Mouse (Mus musculus): ENCODE results near the gene Arl15. TPM values are rescaled to one million over a fixed set of nuclear protein-coding genes. Genes with fewer than 3 reads are reported as not detected.

The Arl15 gene
- polyA plus RNA-seq, 1 experiment from 2014 or later, result 19.5 TPM

- no peaks in the 10 kb centered on the region for H3K9me3 ChIP-seq
- H3K36me3 ChIP-seq, result no peaks in the 10 kb centered on the region
- no peak overlapping the region for H3K4me3 ChIP-seq
- H3K4me2 ChIP-seq (replicated peaks), result no peak overlapping the region
- H3K27me3 ChIP-seq, result no peaks in the 10 kb centered on the region
- WGBS, result 86% methylated on average over 8 of the region's 8 CpGs
- H3K9ac ChIP-seq (replicated peaks), result no peak overlapping the region
- no peak overlapping the region for H3K27ac ChIP-seq (replicated peaks)
- no peaks in the 10 kb centered on the region for H3K4me1 ChIP-seq
- no peak for ATAC-seq (replicated peaks)
These were observed 223.6 kb downstream of the Arl15 start for GRCm38 (mm10) chr13:114017928-114018327.

- Histone ChIP-seq H3K4me2 (replicated peaks) (no peak overlapping the region), H3K4me3 (no peak overlapping the region), H3K36me3 (no peaks in the 10 kb centered on the region), H3K27me3 (no peaks in the 10 kb centered on the region), H3K4me1 (no peaks in the 10 kb centered on the region), H3K9ac (replicated peaks) (no peak overlapping the region), H3K27ac (replicated peaks) (no peak overlapping the region), H3K9me3 (no peaks in the 10 kb centered on the region)
- 98% methylated on average over 7 of the region's 7 CpGs for WGBS
- ATAC-seq (replicated peaks), result no peak
These were observed 229.2 kb downstream of the Arl15 start for GRCm38 (mm10) chr13:114023541-114023940.

DNA sequence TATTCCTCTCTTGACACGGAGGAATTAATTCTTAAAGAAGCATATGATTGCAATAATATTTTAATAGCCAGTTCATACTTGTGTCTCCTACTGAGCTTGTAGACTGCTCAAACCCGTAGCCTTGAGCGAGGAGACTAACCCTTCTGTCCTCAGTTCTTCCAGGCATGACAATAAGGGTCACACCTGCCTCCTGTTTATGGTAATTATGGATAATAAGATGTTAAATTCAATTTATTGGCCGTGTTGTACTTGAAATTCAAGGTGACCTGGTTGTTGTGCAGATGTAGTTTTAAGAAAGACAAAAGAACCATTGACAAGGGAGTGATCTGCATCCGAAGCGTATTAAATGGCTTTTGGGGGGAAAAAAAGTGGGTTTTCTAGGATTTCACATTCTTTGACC, 232.0 kb downstream of the Arl15 start:
- Histone ChIP-seq H3K4me2 (replicated peaks) (no peak overlapping the region), H3K36me3 (no peaks in the 10 kb centered on the region), H3K9me3 (no peaks in the 10 kb centered on the region), H3K4me1 (no peaks in the 10 kb centered on the region), H3K27ac (replicated peaks) (no peak overlapping the region), H3K27me3 (no peaks in the 10 kb centered on the region), H3K4me3 (no peak overlapping the region), H3K9ac (replicated peaks) (no peak overlapping the region)
- 75% methylated on average over 6 of the region's 6 CpGs for WGBS
- ATAC-seq (replicated peaks), result no peak

- Histone ChIP-seq H3K4me3 (no peak overlapping the region), H3K27me3 (no peaks in the 10 kb centered on the region), H3K4me1 (no peaks in the 10 kb centered on the region), H3K4me2 (replicated peaks) (no peak overlapping the region), H3K9me3 (no peaks in the 10 kb centered on the region), H3K36me3 (no peaks in the 10 kb centered on the region), H3K9ac (replicated peaks) (no peak overlapping the region), H3K27ac (replicated peaks) (no peak overlapping the region)
- WGBS, result 88% methylated on average over 7 of the region's 7 CpGs
- no peak for ATAC-seq (replicated peaks)
These were observed 232.4 kb downstream of the Arl15 start for GRCm38 (mm10) chr13:114026751-114027150.

DNA sequence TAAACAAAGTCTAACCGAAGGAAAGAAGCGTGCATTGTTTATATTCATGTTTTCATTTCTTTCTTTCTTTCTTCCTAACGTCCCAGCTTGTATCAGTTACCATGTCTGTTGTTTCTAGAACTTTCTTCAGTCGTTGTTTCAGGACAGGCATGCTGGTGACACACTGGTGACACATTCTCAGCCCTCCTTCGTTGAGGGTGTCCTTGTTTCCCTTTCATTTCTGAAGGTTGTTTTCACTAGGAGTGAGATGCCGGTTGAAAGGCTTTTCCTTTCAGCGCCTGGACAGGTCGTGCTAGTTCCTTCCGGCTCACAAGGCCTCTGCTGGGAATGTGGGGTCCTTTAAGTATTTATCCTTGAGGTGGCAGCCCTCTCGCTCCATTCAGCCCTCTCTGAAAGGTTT, 253.8 kb downstream of the Arl15 start:
- Histone ChIP-seq H3K27me3 (no peaks in the 10 kb centered on the region), H3K36me3 (no peaks in the 10 kb centered on the region), H3K9ac (replicated peaks) (no peak overlapping the region), H3K4me1 (0 out of 2 replicates have a peak, but pooled peaks cover 11% of the 10 kb centered on the region), H3K27ac (replicated peaks) (no peak overlapping the region), H3K4me2 (replicated peaks) (no peak overlapping the region), H3K9me3 (no peaks in the 10 kb centered on the region), H3K4me3 (no peak overlapping the region)
- ATAC-seq (replicated peaks), result no peak
- 42% methylated on average over 10 of the region's 10 CpGs for WGBS

- Histone ChIP-seq H3K4me2 (replicated peaks) (no peak overlapping the region), H3K36me3 (no peaks in the 10 kb centered on the region), H3K27ac (replicated peaks) (no peak overlapping the region), H3K9me3 (no peaks in the 10 kb centered on the region), H3K9ac (replicated peaks) (no peak overlapping the region), H3K4me3 (no peak overlapping the region), H3K27me3 (no peaks in the 10 kb centered on the region), H3K4me1 (0 out of 2 replicates have a peak, but pooled peaks cover 11% of the 10 kb centered on the region)
- 42% methylated on average over 3 of the region's 3 CpGs for WGBS
- ATAC-seq (replicated peaks), result no peak
These were observed 254.4 kb downstream of the Arl15 start for GRCm38 (mm10) chr13:114048688-114049087.

DNA sequence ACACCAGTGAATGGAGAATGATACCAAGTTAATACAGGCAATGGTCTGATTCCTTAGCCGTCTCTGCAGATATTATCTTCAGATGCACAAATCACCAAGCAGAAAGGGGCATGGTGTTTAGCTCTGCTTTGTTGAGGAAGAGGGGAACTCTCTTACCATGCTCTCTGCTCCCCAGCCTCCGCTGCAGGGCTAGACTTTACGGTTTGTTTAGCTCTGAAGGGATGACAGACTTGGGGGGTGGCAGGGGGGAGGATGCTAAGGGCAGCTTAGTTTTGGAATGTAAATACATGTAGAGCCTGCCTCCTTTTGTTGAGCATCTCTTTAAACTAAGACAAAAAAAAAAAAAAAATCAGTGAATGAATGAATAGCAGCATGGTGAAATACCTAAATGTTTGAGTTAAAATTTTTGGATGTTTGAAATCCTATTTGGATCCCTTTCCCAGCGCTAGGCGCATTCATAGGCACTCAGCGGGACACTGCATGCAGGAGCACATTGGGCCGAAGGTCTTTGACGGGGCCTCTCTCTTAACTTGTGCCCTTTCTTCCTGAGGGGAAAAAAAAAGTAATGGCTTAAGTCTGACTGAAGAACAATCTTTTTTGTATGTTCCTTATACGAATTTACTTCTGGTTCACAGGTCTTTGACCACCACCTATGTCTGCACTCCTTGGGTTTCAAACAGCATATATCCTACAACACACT, 257.0 kb downstream of the Arl15 start:
- H3K4me3 ChIP-seq, result no peak overlapping the region
- no peak for ATAC-seq (replicated peaks)
- H3K9ac ChIP-seq (replicated peaks), result no peak overlapping the region
- H3K36me3 ChIP-seq, result no peaks in the 10 kb centered on the region
- 26% methylated on average over 9 of the region's 9 CpGs for WGBS
- H3K4me2 ChIP-seq (replicated peaks), result no peak overlapping the region
- H3K27me3 ChIP-seq, result no peaks in the 10 kb centered on the region
- H3K27ac ChIP-seq (replicated peaks), result no peak overlapping the region
- H3K4me1 ChIP-seq, result 0 out of 2 replicates have a peak, but pooled peaks cover 11% of the 10 kb centered on the region
- no peaks in the 10 kb centered on the region for H3K9me3 ChIP-seq

DNA sequence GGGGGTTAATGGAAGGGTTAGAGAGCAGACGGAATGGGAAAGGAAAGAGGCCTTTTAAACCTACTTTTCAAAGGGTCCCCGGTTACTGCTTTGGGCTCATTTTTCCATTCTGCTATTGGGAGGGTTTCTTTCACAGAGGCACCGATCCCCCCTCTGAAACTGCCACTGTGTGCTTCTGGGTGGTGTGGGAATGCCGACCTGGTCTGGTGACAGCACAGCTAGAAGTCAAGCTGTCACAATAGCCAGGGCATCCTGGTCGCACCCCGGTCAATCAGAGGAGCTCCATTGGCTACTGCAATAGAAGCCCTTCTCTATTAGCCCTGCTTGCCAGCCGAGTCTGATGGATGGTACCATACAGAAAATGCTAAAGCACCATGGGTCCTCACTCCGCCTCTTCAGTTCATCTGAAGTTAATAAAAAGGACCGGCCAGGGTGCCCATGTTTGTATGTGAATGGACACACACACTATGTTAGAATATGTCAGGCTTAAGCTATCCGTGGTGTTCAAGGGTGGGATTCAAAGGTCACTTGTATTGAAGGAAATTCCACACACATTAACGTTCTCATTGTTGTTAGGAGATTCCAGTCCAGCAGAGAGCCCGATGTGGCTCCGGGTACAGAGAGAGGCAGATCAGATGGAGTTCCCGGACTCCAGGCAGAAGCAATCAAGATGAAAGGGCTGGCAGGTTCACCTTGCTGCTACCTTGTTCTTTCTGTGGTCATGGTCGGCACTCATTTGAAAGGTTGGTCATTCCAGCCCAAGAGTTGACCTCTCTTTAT, 258.3 kb downstream of the Arl15 start:
- ATAC-seq (replicated peaks), result 0 out of 2 replicates have a peak, but pooled peaks have one; percentile 24

GRCm38 (mm10) chr13:114053261-114053660, 259.0 kb downstream of the Arl15 start:
- Histone ChIP-seq H3K4me1 (0 out of 2 replicates have a peak, but pooled peaks cover 8% of the 10 kb centered on the region), H3K36me3 (no peaks in the 10 kb centered on the region), H3K4me2 (replicated peaks) (no peak overlapping the region), H3K27me3 (no peaks in the 10 kb centered on the region), H3K27ac (replicated peaks) (no peak overlapping the region), H3K9me3 (no peaks in the 10 kb centered on the region), H3K4me3 (no peak overlapping the region), H3K9ac (replicated peaks) (no peak overlapping the region)
- no peak for ATAC-seq (replicated peaks)
- WGBS, result 95% methylated on average over 2 of the region's 2 CpGs

More for the DNA sequence above, 258.3 kb downstream of the Arl15 start:
- Histone ChIP-seq H3K9ac (replicated peaks) (no peak overlapping the region), H3K4me3 (no peak overlapping the region), H3K4me2 (replicated peaks) (no peak overlapping the region), H3K9me3 (no peaks in the 10 kb centered on the region), H3K36me3 (no peaks in the 10 kb centered on the region), H3K27ac (replicated peaks) (no peak overlapping the region), H3K27me3 (no peaks in the 10 kb centered on the region), H3K4me1 (0 out of 2 replicates have a peak, but pooled peaks cover 11% of the 10 kb centered on the region)
- WGBS, result 34% methylated on average over 15 of the region's 15 CpGs

DNA sequence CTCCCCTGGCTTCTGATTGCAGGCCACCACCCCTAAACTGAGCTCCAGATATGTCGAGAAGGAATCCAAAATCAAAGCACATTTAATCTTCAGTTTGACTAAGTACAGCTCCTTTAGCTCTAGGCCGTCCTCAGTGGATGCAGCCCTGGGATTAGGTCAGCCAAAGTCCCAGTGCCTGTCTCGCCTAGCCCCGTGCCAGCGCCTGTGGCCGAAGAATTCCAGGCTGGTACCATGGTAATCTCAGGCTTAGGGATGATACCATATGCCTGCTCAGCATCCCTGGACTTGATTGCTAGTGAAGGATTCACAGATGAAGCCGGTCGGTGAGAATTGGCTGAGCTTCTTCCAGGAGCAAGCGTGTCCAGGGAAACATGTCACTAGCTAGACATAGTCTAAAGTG, 261.4 kb downstream of the Arl15 start:
- H3K4me1 ChIP-seq, result 0 out of 2 replicates have a peak, but pooled peaks cover 3% of the 10 kb centered on the region
- H3K27me3 ChIP-seq, result no peaks in the 10 kb centered on the region
- H3K4me2 ChIP-seq (replicated peaks), result no peak overlapping the region
- H3K9me3 ChIP-seq, result no peaks in the 10 kb centered on the region
- no peak overlapping the region for H3K4me3 ChIP-seq
- ATAC-seq (replicated peaks), result no peak
- 72% methylated on average over 9 of the region's 9 CpGs for WGBS
- no peaks in the 10 kb centered on the region for H3K36me3 ChIP-seq
- H3K9ac ChIP-seq (replicated peaks), result no peak overlapping the region
- no peak overlapping the region for H3K27ac ChIP-seq (replicated peaks)

- Histone ChIP-seq H3K9ac (replicated peaks) (no peak overlapping the region), H3K4me2 (replicated peaks) (no peak overlapping the region), H3K27me3 (no peaks in the 10 kb centered on the region), H3K4me3 (no peak overlapping the region), H3K27ac (replicated peaks) (no peak overlapping the region), H3K9me3 (no peaks in the 10 kb centered on the region), H3K4me1 (no peaks in the 10 kb centered on the region), H3K36me3 (no peaks in the 10 kb centered on the region)
- no peak for ATAC-seq (replicated peaks)
- WGBS, result 86% methylated on average over 6 of the region's 6 CpGs
These were observed 266.0 kb downstream of the Arl15 start for GRCm38 (mm10) chr13:114060258-114060657.

- Histone ChIP-seq H3K27ac (replicated peaks) (no peak overlapping the region), H3K27me3 (no peaks in the 10 kb centered on the region), H3K4me3 (no peak overlapping the region), H3K4me1 (no peaks in the 10 kb centered on the region), H3K9me3 (no peaks in the 10 kb centered on the region), H3K9ac (replicated peaks) (no peak overlapping the region), H3K4me2 (replicated peaks) (no peak overlapping the region), H3K36me3 (no peaks in the 10 kb centered on the region)
- 93% methylated on average over 7 of the region's 7 CpGs for WGBS
- no peak for ATAC-seq (replicated peaks)
These were observed 266.9 kb downstream of the Arl15 start for GRCm38 (mm10) chr13:114061234-114061633.
